Mouse (Mus musculus): ENCODE data around the gene Sfi1. TPM values are rescaled to one million over a fixed set of nuclear protein-coding genes. Genes with fewer than 3 reads are reported as not detected.
"Not testable (repeated sequence)": the region's sequence is repeated elsewhere in the genome, so short reads cannot be mapped to it uniquely, and the experiment has no call there.

Sfi1 gene
- polyA plus RNA-seq, 1 experiment from 2014 or later = 17.2 TPM

- H3K27ac ChIP-seq; H3K36me3 ChIP-seq; H3K27me3 ChIP-seq; H3K4me1 ChIP-seq; H3K4me3 ChIP-seq; H3K4me2 ChIP-seq (replicated peaks); H3K9ac ChIP-seq: not testable (repeated sequence)
- 88% methylated on average over 1 of the region's 4 CpGs for WGBS
- peaks cover 22% of the 10 kb centered on the region for H3K9me3 ChIP-seq (replicated peaks)
- peak; percentile 22 for ATAC-seq (ENCODE audit: low FRiP score)
These were observed 59.9 kb downstream of the Sfi1 start for GRCm38 (mm10) chr11:3133360-3133759.

- 85% methylated on average over 3 of the region's 3 CpGs for WGBS
- H3K9me3 ChIP-seq (replicated peaks) = peaks cover 22% of the 10 kb centered on the region
- H3K4me3 ChIP-seq; H3K4me1 ChIP-seq; H3K27me3 ChIP-seq; H3K9ac ChIP-seq; H3K27ac ChIP-seq; H3K36me3 ChIP-seq; H3K4me2 ChIP-seq (replicated peaks): not testable (repeated sequence)
- peak; percentile 13 for ATAC-seq (ENCODE audit: low FRiP score)
These were observed 60.3 kb downstream of the Sfi1 start for GRCm38 (mm10) chr11:3132957-3133356.

- not testable (repeated sequence) for H3K4me2 ChIP-seq (replicated peaks); H3K27ac ChIP-seq; H3K4me1 ChIP-seq; H3K36me3 ChIP-seq; H3K27me3 ChIP-seq; H3K9ac ChIP-seq; H3K4me3 ChIP-seq
- H3K9me3 ChIP-seq (replicated peaks) = peaks cover 23% of the 10 kb centered on the region
- 90% methylated on average over 10 of the region's 10 CpGs for WGBS
- peak; percentile 33 for ATAC-seq (ENCODE audit: low FRiP score)
These were observed 61.3 kb downstream of the Sfi1 start for GRCm38 (mm10) chr11:3132001-3132400.

- H3K36me3 ChIP-seq; H3K27me3 ChIP-seq; H3K4me3 ChIP-seq; ATAC-seq (ENCODE audit: low FRiP score); H3K4me2 ChIP-seq (replicated peaks); H3K27ac ChIP-seq; H3K4me1 ChIP-seq; H3K9ac ChIP-seq: not testable (repeated sequence)
- peaks cover 24% of the 10 kb centered on the region for H3K9me3 ChIP-seq (replicated peaks)
- 91% methylated on average over 5 of the region's 8 CpGs for WGBS
These were observed 63.4 kb downstream of the Sfi1 start for GRCm38 (mm10) chr11:3129852-3130251.

GRCm38 (mm10) chr11:3129276-3129675 lies 64.0 kb downstream of the Sfi1 start:
- H3K36me3 ChIP-seq; H3K4me1 ChIP-seq; ATAC-seq (ENCODE audit: low FRiP score); H3K9ac ChIP-seq; H3K27me3 ChIP-seq; H3K27ac ChIP-seq; H3K4me3 ChIP-seq; H3K4me2 ChIP-seq (replicated peaks): not testable (repeated sequence)
- peaks cover 24% of the 10 kb centered on the region for H3K9me3 ChIP-seq (replicated peaks)
- whole genome bisulfite sequencing = 93% methylated on average over 2 of the region's 2 CpGs

GRCm38 (mm10) chr11:3127303-3127795 lies 65.9 kb downstream of the Sfi1 start:
- not testable (repeated sequence) for H3K36me3 ChIP-seq; H3K4me2 ChIP-seq (replicated peaks); H3K4me1 ChIP-seq; H3K4me3 ChIP-seq; H3K27ac ChIP-seq; H3K9ac ChIP-seq; H3K27me3 ChIP-seq
- H3K9me3 ChIP-seq (replicated peaks) = peaks cover 20% of the 10 kb centered on the region
- ATAC-seq (ENCODE audit: low FRiP score) = peak; percentile 44
- WGBS = 89% methylated on average over 5 of the region's 7 CpGs

- H3K9me3 ChIP-seq (replicated peaks) = peaks cover 15% of the 10 kb centered on the region
- H3K36me3 ChIP-seq; H3K4me2 ChIP-seq (replicated peaks); H3K9ac ChIP-seq; H3K27ac ChIP-seq; H3K27me3 ChIP-seq; H3K4me1 ChIP-seq; H3K4me3 ChIP-seq: not testable (repeated sequence)
- WGBS = 78% methylated on average over 6 of the region's 6 CpGs
- peak; percentile 29 for ATAC-seq (ENCODE audit: low FRiP score)
These were observed 66.6 kb downstream of the Sfi1 start for GRCm38 (mm10) chr11:3126478-3127302.

GRCm38 (mm10) chr11:3125922-3126321 lies 67.3 kb downstream of the Sfi1 start:
- H3K27me3 ChIP-seq; H3K36me3 ChIP-seq; H3K4me3 ChIP-seq; H3K4me1 ChIP-seq; ATAC-seq (ENCODE audit: low FRiP score); H3K9ac ChIP-seq; H3K27ac ChIP-seq; H3K4me2 ChIP-seq (replicated peaks): not testable (repeated sequence)
- WGBS = 86% methylated on average over 3 of the region's 4 CpGs
- H3K9me3 ChIP-seq (replicated peaks) = peaks cover 15% of the 10 kb centered on the region

- not testable (repeated sequence) for ATAC-seq (ENCODE audit: low FRiP score); H3K27me3 ChIP-seq; H3K4me1 ChIP-seq; H3K4me3 ChIP-seq; H3K27ac ChIP-seq; H3K9ac ChIP-seq; H3K36me3 ChIP-seq; H3K4me2 ChIP-seq (replicated peaks)
- H3K9me3 ChIP-seq (replicated peaks) = peaks cover 14% of the 10 kb centered on the region
- 86% methylated on average over 22 of the region's 22 CpGs for WGBS
These were observed 68.1 kb downstream of the Sfi1 start for GRCm38 (mm10) chr11:3124932-3125810.

GRCm38 (mm10) chr11:3114403-3114802 lies 78.9 kb downstream of the Sfi1 start:
- Histone ChIP-seq H3K9ac (no peak overlapping the region), H3K9me3 (replicated peaks) (peaks cover 37% of the 10 kb centered on the region), H3K4me1 (no peaks in the 10 kb centered on the region), H3K27ac (no peak overlapping the region), H3K27me3 (no peaks in the 10 kb centered on the region), H3K4me2 (replicated peaks) (no peak overlapping the region), H3K4me3 (no peak overlapping the region), H3K36me3 (no peaks in the 10 kb centered on the region)
- WGBS = 68% methylated on average over 3 of the region's 3 CpGs
- no peak for ATAC-seq (ENCODE audit: low FRiP score)

- peaks cover 43% of the 10 kb centered on the region for H3K9me3 ChIP-seq (replicated peaks)
- no peaks in the 10 kb centered on the region for H3K4me1 ChIP-seq
- 85% methylated on average over 3 of the region's 3 CpGs for WGBS
These were observed 87.1 kb downstream of the Sfi1 start for GRCm38 (mm10) chr11:3106154-3106553.

GRCm38 (mm10) chr11:3105261-3105731 lies 88.0 kb downstream of the Sfi1 start:
- Histone ChIP-seq H3K4me1 (no peaks in the 10 kb centered on the region), H3K27ac (no peak overlapping the region), H3K9ac (no peak overlapping the region), H3K36me3 (no peaks in the 10 kb centered on the region), H3K27me3 (no peaks in the 10 kb centered on the region), H3K4me3 (no peak overlapping the region), H3K9me3 (replicated peaks) (peaks cover 40% of the 10 kb centered on the region), H3K4me2 (replicated peaks) (no peak overlapping the region)
- WGBS = 94% methylated on average over 21 of the region's 21 CpGs
- no peak for ATAC-seq (ENCODE audit: low FRiP score)

More at GRCm38 (mm10) chr11:3106154-3106553, 87.1 kb downstream of the Sfi1 start:
- Histone ChIP-seq H3K4me2 (replicated peaks) (no peak overlapping the region), H3K4me3 (no peak overlapping the region), H3K36me3 (no peaks in the 10 kb centered on the region), H3K9ac (no peak overlapping the region), H3K27ac (no peak overlapping the region), H3K27me3 (no peaks in the 10 kb centered on the region)
- no peak for ATAC-seq (ENCODE audit: low FRiP score)

Data from hindbrain, embryonic 12.5 days (tissue).